Mouse (Mus musculus) forebrain, postnatal 0 days (tissue): ENCODE results near the gene Ganab. TPM values are rescaled to one million over a fixed set of nuclear protein-coding genes. Genes with fewer than 3 reads are reported as not detected.

Experiments used
- ATAC-seq: fragments of 200-750 bp; cut with Nextera tagmentation; 2 replicates; pipeline ENCODE4 v1.8.0; 2017; ENCODE audit warnings: mild to moderate bottlenecking, moderate library complexity
- DNase-seq: peaks from one replicate; pipeline ENCODE4 v3.0.0-alpha.2; 2015
- H3K27ac ChIP-seq: fragments of 300-500 bp; sonication (generic); 2 replicates; pipeline ENCODE4 v1.5.1; 2014; ENCODE audit warnings: low read depth, mild to moderate bottlenecking, antibody characterized with exemption, low read length, moderate library complexity, mixed read lengths
- H3K27me3 ChIP-seq: fragments of 300-500 bp; sonication (generic); 2 replicates; pipeline ENCODE4 v1.6.1; 2014; ENCODE audit warnings: mild to moderate bottlenecking, low read length, mixed read lengths; ENCODE audit not compliant: insufficient read depth
- H3K36me3 ChIP-seq: fragments of 300-500 bp; sonication (generic); 2 replicates; pipeline ENCODE4 v1.6.1; 2014; ENCODE audit warnings: mild to moderate bottlenecking, moderate library complexity; ENCODE audit not compliant: insufficient read depth
- H3K4me1 ChIP-seq: fragments of 300-500 bp; sonication (generic); 2 replicates; pipeline ENCODE4 v1.6.1; 2014; ENCODE audit warnings: antibody characterized with exemption; ENCODE audit not compliant: insufficient read depth
- H3K4me2 ChIP-seq: fragments of 300-500 bp; sonication (generic); 2 replicates; pipeline ENCODE4 v1.6.1; 2014; ENCODE audit warnings: low read depth, mild to moderate bottlenecking, moderate library complexity
- H3K4me3 ChIP-seq: fragments of 300-500 bp; sonication (generic); 2 replicates; pipeline ENCODE4 v1.5.1; 2014; ENCODE audit warnings: low read depth, low read length, mixed read lengths
- H3K9ac ChIP-seq: fragments of 300-500 bp; sonication (generic); 2 replicates; pipeline ENCODE4 v1.6.1; 2014; ENCODE audit warnings: mild to moderate bottlenecking
- H3K9me3 ChIP-seq: fragments of 300-500 bp; sonication (generic); 2 replicates; pipeline ENCODE4 v1.6.1; 2016; ENCODE audit warnings: low read length
- CTCF ChIP-seq: sonication (generic); IDR thresholded peaks from 2 replicates; pipeline ENCODE4 v1.5.1; 2016; ENCODE audit warnings: antibody characterized with exemption, control low read depth, low read depth
- whole genome bisulfite sequencing: fragments of 180-500 bp; shearing (Covaris S2); extraction: QIAGEN DNeasy Blood & Tissue Kit; methylation state at CpG from one replicate; pipeline ENCODE4 v1.1.7; 2014; 5-methylcytosine and 5-hydroxymethylcytosine counted together
- polyA plus RNA-seq: library from polyadenylated mRNA; unstranded; fragments of >200 nt; fragmentation: Nextera tagmentation; extraction: Ambion mirVana; gene quantifications from 2 replicates; pipeline ENCODE4 v1.2.1, GENCODE M21; 2015
- total RNA-seq: library from RNA; depleted of rRNA; stranded (reverse); fragments of >200 nt; gene quantifications from 2 replicates; pipeline ENCODE4 v1.2.3, GENCODE M21; 2014

Gene Ganab
- total and polyA plus RNA-seq, 2 experiments from 2014 or later: 54.0 to 96.7 TPM

GRCm38 (mm10) chr19:8942276-8942964 lies 44.5 kb downstream of the Ganab start:
- DNase-seq: peak; percentile 19

DNA sequence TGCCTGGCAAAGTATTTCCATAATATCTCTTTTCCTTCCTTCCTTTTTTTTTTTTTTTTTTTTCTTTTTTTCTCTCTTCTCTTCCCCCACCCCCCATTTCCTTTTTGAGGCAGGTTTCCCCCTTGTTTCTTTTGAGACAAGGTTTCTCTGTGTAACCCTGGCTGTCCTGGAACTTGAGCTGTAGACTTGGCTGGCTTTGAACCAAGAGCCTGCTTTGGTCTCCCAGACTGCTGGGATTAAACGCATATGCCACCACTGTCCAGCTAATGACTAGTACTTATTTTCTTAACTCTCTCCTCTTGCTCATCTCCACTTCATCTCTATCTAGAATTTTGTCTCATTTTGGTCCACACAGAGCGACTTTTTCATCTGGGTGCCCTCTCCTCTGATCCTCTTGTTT lies 45.2 kb downstream of the Ganab start:
- ATAC-seq: no peak
- no peaks in the 10 kb centered on the region for H3K9me3 ChIP-seq
- H3K27me3 ChIP-seq: no peaks in the 10 kb centered on the region
- WGBS: 71% methylated on average over 2 of the region's 2 CpGs
- peak overlapping the region; percentile 71 for H3K4me2 ChIP-seq
- peak overlapping the region; percentile 92 for H3K4me3 ChIP-seq
- no peak for DNase-seq
- no peak for TF ChIP-seq CTCF
- peaks cover 9% of the 10 kb centered on the region; the same call in 1 of the 2 replicates for H3K4me1 ChIP-seq
- peaks cover 32% of the 10 kb centered on the region for H3K36me3 ChIP-seq
- H3K27ac ChIP-seq: no peak overlapping the region
- peak overlapping the region; percentile 99; the same call in 1 of the 2 replicates for H3K9ac ChIP-seq

More at GRCm38 (mm10) chr19:8942276-8942964, 44.5 kb downstream of the Ganab start:
- no peaks in the 10 kb centered on the region for H3K27me3 ChIP-seq
- TF ChIP-seq CTCF: no peak
- H3K9me3 ChIP-seq: no peaks in the 10 kb centered on the region
- peak overlapping the region; percentile 92 for H3K4me3 ChIP-seq
- peaks cover 9% of the 10 kb centered on the region; the same call in 1 of the 2 replicates for H3K4me1 ChIP-seq
- peak overlapping the region; percentile 71 for H3K4me2 ChIP-seq
- H3K36me3 ChIP-seq: peaks cover 29% of the 10 kb centered on the region
- ATAC-seq: peak; percentile 49
- 3% methylated on average over 42 of the region's 46 CpGs for WGBS
- peak overlapping the region; percentile 93 for H3K27ac ChIP-seq
- peak overlapping the region; percentile 99 for H3K9ac ChIP-seq

- TF ChIP-seq CTCF: no peak
- 48% methylated on average over 5 of the region's 5 CpGs for WGBS
- ATAC-seq: no peak
- Histone ChIP-seq H3K9ac (no peak overlapping the region), H3K4me2 (peak overlapping the region; percentile 15), H3K27me3 (no peaks in the 10 kb centered on the region), H3K4me1 (peaks cover 9% of the 10 kb centered on the region; the same call in 1 of the 2 replicates), H3K9me3 (no peaks in the 10 kb centered on the region), H3K36me3 (peaks cover 43% of the 10 kb centered on the region), H3K4me3 (no peak overlapping the region), H3K27ac (no peak overlapping the region)
- DNase-seq: no peak
Observed at GRCm38 (mm10) chr19:8944062-8944461, 46.2 kb downstream of the Ganab start.

- Histone ChIP-seq H3K4me1 (peaks cover 9% of the 10 kb centered on the region; the same call in 1 of the 2 replicates), H3K4me2 (no peak overlapping the region), H3K27ac (no peak overlapping the region), H3K9ac (no peak overlapping the region), H3K9me3 (no peaks in the 10 kb centered on the region), H3K4me3 (no peak overlapping the region), H3K27me3 (no peaks in the 10 kb centered on the region), H3K36me3 (peaks cover 49% of the 10 kb centered on the region)
- peak; percentile 53 for DNase-seq
- ATAC-seq: no peak
- WGBS: 19% methylated on average over 5 of the region's 5 CpGs
- TF ChIP-seq CTCF: no peak
Observed at GRCm38 (mm10) chr19:8944750-8945149, 46.9 kb downstream of the Ganab start.

GRCm38 (mm10) chr19:8945251-8945650 lies 47.4 kb downstream of the Ganab start:
- DNase-seq (no peak), ATAC-seq (no peak)
- peaks cover 9% of the 10 kb centered on the region; the same call in 1 of the 2 replicates for H3K4me1 ChIP-seq
- no peak overlapping the region for H3K27ac ChIP-seq
- no peak overlapping the region for H3K9ac ChIP-seq
- no peak for TF ChIP-seq CTCF
- no peak overlapping the region for H3K4me2 ChIP-seq
- no peak overlapping the region for H3K4me3 ChIP-seq
- H3K27me3 ChIP-seq: no peaks in the 10 kb centered on the region
- 82% methylated on average over 6 of the region's 6 CpGs for WGBS
- peaks cover 55% of the 10 kb centered on the region for H3K36me3 ChIP-seq
- H3K9me3 ChIP-seq: no peaks in the 10 kb centered on the region

GRCm38 (mm10) chr19:8946929-8947328 lies 49.1 kb downstream of the Ganab start:
- WGBS: 95% methylated on average over 7 of the region's 7 CpGs
- Histone ChIP-seq H3K9ac (no peak overlapping the region), H3K27me3 (no peaks in the 10 kb centered on the region), H3K4me3 (no peak overlapping the region), H3K36me3 (peaks cover 71% of the 10 kb centered on the region), H3K9me3 (no peaks in the 10 kb centered on the region), H3K4me1 (peaks cover 9% of the 10 kb centered on the region; the same call in 1 of the 2 replicates), H3K4me2 (no peak overlapping the region), H3K27ac (no peak overlapping the region)
- ATAC-seq: no peak
- DNase-seq: no peak
- no peak for TF ChIP-seq CTCF

DNA sequence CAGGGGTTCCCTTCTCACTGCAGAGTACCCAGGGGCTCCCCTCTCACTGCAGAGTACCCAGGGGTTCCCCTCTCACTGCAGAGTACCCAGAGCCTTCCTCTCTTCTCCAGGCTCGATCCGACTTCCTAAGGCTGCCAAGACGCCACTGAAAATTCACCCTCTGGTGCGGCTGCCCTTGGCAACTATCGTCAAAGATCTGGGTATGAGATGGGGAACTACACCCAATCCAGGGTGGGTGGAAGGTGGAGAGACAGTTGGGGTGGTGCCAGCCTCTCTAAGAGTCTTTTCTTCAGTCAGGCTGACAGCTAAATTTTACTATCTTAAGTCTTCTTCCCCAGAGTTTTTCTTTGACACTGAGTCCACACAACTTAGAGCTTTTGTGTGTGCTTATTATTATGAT lies 52.3 kb downstream of the Ganab start:
- no peak overlapping the region for H3K27ac ChIP-seq
- WGBS: 93% methylated on average over 5 of the region's 5 CpGs
- TF ChIP-seq CTCF: no peak
- H3K4me1 ChIP-seq: peaks cover 22% of the 10 kb centered on the region
- no peak overlapping the region for H3K4me2 ChIP-seq
- DNase-seq (no peak), ATAC-seq (no peak)
- H3K9me3 ChIP-seq: no peaks in the 10 kb centered on the region
- H3K36me3 ChIP-seq: peaks cover 66% of the 10 kb centered on the region
- no peaks in the 10 kb centered on the region for H3K27me3 ChIP-seq
- H3K9ac ChIP-seq: no peak overlapping the region
- no peak overlapping the region for H3K4me3 ChIP-seq
